Mouse (Mus musculus) A20 (cell line): ENCODE results near the gene Slc6a13.

Experiments used
- DNase-seq: peaks from one replicate; pipeline ENCODE4 v3.0.0-alpha.2; 2011; ENCODE audit warnings: low read depth, low spot score

The Slc6a13 gene

GRCm38 (mm10) chr6:121376159-121376558 is 76.1 kb downstream of the Slc6a13 start:
- DNase-seq = no peak

GRCm38 (mm10) chr6:121378256-121378655 is 78.2 kb downstream of the Slc6a13 start:
- DNase-seq = no peak

GRCm38 (mm10) chr6:121380576-121380975 is 80.5 kb downstream of the Slc6a13 start:
- DNase-seq = no peak

GRCm38 (mm10) chr6:121382071-121382470 is 82.0 kb downstream of the Slc6a13 start:
- DNase-seq = no peak

GRCm38 (mm10) chr6:121385397-121385796 is 85.4 kb downstream of the Slc6a13 start:
- peak; percentile 17 for DNase-seq
